Mouse (Mus musculus) urinary bladder, postnatal 25 days (tissue): ENCODE results near the gene Gm38431.

Experiments used
- DNase-seq: peaks from one replicate; pipeline ENCODE4 v3.0.0; 2022; ENCODE audit warnings: low spot score

Gene Gm38431

DNA sequence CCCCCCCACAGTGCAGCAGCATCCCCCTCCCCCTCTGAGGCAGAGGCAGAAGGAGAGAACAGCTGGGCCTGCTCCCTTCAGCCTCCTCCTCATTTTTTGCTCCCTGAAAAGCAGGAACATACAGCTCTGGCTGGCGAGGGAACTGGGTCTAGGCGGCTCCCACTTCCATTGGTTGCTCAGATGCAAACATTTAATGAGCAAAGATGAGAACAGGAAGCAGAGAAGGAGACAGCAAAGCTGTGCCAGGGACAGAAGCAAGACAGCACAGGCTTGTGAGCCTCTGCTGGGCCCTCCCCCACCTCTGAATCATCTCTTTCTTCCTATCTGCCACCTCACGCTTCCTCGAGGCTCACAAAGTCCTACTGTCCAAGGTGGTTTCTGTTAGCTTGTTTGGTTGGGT lies 50.5 kb downstream of the Gm38431 start:
- no peak for DNase-seq

DNA sequence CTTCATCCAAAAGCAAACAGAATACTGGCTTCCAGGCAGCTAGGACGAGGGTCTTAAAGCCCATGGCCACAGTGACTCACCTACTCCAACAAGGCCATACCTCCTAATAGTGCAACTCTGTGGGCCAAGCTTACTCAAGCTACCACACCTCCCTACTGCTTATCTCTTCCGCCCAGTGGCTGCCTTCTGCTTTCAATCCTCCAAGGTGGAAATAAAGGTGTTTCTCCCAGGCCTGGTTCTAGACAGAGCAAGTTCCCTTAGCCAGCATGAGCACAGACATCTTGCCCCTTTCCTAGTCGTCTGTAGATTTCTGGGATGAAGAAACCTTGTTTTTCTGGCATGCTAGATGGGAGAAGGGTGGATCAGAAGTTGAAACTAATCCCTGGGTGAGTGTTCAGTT lies 52.0 kb downstream of the Gm38431 start:
- DNase-seq = no peak

DNA sequence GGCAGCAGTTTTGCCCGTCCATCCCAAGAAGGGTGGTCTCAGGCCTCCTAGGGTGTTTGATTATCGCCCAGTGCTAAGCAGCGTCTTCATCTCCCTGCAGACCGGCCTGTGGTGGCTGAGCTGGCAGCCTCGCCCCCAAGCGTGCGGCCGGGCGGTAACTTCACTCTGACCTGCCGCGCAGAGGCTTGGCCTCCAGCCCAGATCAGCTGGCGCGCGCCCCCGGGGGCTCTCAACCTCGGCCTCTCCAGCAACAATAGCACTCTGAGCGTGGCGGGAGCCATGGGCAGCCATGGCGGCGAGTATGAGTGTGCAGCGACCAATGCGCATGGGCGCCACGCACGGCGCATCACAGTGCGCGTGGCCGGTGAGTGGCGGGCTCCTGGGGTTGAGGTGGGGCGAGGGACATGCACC lies 54.3 kb downstream of the Gm38431 start:
- DNase-seq = no peak

- no peak for DNase-seq
Observed at GRCm38 (mm10) chr9:21036666-21037065, 55.1 kb downstream of the Gm38431 start.

DNA sequence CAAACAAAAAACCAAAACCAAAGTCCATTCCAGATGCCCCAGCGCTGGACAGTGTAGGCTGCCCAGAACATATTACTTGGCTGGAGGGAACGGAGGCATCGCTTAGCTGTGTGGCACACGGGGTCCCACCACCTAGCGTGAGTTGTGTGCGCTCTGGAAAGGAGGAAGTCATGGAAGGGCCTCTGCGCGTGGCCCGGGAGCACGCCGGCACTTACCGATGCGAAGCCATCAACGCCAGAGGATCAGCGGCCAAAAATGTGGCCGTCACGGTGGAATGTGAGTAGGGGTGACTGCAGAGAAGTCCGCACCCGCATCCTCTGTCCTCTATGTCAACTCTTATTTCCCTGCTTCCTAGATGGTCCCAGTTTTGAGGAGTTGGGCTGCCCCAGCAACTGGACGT lies 55.6 kb downstream of the Gm38431 start:
- DNase-seq = no peak

DNA sequence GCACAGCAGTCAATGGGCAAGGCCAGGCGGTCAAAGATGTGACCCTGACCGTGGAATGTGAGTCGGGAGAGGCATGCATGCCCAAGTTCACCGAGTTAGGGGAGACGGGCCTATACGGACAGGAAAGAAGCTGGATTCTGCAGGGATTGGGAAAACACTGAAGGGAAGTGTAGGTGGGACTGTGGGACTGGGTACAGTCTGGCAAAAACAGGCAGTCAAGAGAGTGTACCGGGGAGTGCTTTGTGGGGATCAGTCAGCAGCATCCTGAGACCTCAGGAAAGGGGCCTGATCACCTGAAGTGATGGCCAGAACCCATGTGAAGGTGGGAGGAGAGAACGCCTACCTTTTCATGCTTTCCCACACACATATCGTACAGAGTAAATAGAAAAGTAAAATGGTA lies 56.2 kb downstream of the Gm38431 start:
- no peak for DNase-seq

GRCm38 (mm10) chr9:21034481-21035085 lies 57.2 kb downstream of the Gm38431 start:
- no peak for DNase-seq

- peak; percentile 82 for DNase-seq
Observed at GRCm38 (mm10) chr9:21033136-21033535, 58.7 kb downstream of the Gm38431 start.

DNA sequence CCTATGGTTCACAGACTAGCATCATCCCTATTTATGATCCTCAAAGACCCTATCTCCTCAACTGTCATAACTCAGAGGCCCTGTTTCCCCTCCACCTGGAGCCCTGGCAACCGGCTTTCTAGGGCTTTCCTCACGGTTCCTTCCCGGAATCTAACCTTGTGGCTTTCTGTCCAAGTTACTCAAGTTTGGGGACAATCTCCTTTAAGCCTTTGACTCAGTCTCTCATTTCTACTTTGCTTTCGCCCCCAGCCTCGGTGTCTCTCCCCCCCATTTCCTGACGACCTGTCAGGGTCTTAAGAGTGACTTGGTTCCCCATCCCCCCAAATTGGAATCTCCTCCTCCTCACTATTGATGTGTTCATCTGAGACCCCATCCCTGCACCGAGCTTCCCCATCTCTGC lies 59.3 kb downstream of the Gm38431 start:
- no peak for DNase-seq

- DNase-seq = no peak
Observed at GRCm38 (mm10) chr9:21031896-21032351, 59.9 kb downstream of the Gm38431 start, which contains the start of gene Icam5. Icam5 (plus strand) TSS chr9:21032073.

DNA sequence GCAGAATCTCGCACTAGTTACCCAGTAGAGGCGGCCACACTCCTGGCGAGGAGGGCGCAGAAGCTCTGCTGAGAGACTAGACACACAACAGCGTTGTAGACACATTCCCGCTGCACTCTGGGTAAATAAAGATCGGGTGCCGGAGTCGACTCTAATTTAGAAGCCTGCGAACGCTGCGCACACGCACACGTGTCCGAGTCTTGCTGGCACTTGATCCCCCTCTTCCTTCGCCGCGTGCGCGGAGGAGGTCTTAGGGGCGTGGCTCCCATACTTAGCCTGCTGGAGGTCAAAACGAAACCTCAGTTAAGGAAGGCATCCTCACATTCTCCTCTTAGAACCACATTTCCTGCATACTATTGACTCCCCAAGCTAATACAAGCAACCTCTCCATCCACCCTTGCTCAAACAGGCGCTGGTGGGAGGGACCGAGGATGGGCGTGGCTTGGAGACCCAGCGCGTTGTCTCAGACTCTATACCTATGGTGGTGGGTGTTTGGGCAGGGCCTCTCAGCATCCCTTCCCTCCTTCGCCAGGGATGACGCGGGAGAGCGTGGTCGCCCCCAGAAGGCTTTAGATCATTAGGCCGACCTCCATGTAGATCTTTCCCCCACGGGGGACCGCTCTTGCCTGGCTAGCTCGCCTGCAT lies 60.4 kb downstream of the Gm38431 start:
- peak; percentile 53 for DNase-seq

DNA sequence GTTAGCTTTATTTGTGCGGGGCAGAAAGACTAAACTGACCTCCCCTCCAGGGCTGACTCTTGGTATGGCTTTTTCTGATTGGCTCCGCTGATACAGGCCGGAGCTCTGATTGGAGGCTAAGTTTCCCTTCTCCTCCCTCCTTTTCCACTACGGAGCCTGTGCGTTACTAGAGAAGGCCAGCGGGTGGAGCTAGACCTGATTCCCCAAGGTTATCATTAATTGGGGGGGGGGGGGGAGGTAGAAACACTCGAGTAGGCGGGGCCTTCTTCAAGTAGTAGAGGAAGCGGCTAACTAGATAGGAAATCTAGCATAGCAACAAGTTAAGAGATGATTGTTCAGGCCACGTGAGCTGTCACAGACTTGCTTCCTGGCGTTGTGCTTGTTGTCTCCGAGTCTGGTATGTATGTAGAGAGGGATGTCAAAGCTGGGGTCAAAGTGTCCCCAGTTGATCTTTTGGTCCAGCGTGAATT lies 61.0 kb downstream of the Gm38431 start:
- peak; percentile 69 for DNase-seq

DNA sequence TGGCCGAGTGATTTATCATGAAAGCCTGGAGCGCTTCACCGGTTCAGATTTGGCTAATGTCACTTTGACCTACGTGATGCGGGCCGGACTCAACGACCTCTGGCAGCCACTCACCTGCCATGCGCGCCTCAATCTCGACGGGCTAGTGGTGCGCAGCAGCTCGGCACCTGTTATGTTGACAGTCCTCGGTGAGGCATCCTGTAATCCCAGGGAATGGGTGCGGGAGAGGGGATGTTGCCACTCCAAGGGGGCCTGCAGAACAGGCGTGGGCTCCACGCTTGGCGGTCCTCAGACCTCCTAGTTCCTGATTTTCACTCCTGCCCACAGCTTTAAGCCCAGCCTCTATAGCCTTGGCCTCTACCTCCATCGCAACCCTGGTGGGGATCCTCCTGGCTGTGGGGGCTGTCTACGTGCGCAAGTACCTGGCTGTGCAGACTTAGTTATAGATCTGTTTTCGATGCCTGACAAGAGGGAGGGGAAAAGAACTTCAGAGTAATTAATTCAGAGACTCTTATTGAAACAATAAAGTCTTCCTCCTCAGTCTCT lies 61.7 kb downstream of the Gm38431 start:
- no peak for DNase-seq

GRCm38 (mm10) chr9:21029291-21030054 lies 62.3 kb downstream of the Gm38431 start, which contains the start of gene Icam4:
Icam4 (plus strand) TSS chr9:21029373.
- peak; percentile 79 for DNase-seq

DNA sequence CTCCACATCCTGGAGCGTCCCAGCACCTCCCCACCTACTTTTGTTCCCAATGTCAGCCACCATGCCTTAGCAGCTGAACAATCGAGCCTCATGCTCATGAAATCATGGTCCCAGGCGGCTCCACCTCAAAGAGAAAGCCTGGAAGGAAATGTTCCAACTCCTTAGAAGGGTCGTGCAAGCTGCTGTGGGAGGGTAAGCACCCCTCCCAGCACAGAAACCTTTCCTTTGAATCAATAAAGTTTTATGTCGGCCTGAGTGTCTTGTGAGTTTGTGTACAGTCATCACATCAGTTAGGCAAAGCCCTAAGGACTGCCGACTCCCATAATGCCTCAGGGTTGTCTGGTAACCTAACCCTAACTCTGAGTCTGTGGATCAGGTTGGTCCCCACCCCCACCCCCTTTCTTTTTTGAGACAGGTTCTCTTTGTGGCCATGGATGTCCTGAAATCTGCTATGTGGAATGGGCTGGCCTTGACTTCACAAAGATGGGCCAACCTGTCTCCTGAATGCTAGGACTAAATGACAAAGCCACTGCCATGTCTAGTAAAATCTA lies 63.2 kb downstream of the Gm38431 start:
- DNase-seq = no peak

DNA sequence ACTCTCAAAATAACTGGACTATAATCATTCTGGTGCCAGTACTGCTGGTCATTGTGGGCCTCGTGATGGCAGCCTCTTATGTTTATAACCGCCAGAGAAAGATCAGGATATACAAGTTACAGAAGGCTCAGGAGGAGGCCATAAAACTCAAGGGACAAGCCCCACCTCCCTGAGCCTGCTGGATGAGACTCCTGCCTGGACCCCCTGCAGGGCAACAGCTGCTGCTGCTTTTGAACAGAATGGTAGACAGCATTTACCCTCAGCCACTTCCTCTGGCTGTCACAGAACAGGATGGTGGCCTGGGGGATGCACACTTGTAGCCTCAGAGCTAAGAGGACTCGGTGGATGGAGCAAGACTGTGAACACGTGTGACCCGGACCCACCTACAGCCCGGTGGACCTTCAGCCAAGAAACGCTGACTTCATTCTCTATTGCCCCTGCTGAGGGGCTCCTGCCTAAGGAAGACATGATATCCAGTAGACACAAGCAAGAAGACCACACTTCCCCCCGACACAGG lies 64.0 kb downstream of the Gm38431 start:
- DNase-seq = no peak

DNA sequence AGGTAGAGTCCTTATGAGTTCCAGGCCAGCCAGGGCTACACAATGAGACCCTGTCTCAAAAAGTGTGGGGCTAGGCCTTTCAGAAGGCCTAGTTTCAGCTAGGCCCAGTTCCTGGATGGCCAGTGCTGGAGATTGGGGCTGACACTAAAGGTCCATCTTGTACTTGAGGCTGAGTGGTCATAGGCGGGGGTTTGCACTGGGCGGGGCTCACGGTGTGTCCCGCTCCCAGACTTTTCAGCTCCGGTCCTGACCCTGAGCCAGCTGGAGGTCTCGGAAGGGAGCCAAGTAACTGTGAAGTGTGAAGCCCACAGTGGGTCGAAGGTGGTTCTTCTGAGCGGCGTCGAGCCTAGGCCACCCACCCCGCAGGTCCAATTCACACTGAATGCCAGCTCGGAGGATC lies 64.9 kb downstream of the Gm38431 start:
- DNase-seq = no peak

DNA sequence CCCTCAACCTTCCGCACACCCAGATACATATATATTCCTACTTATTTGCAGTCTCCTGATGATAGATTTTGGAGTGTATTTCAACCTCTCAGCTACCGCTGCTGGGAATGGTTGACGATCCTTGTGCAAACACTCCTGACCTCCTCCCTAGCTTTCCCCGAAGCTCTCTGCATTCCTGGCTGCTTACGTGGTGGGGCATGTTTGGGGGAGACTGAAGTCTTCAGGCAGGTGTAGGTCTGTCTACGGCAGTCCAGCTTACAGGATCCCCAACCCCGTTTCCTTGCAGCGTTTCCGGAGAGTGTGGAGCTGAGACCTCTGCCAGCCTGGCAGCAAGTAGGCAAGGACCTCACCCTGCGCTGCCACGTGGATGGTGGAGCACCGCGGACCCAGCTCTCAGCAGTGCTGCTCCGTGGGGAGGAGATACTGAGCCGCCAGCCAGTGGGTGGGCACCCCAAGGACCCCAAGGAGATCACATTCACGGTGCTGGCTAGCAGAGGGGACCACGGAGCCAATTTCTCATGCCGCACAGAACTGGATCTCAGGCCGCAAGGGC lies 66.5 kb downstream of the Gm38431 start:
- no peak for DNase-seq

DNA sequence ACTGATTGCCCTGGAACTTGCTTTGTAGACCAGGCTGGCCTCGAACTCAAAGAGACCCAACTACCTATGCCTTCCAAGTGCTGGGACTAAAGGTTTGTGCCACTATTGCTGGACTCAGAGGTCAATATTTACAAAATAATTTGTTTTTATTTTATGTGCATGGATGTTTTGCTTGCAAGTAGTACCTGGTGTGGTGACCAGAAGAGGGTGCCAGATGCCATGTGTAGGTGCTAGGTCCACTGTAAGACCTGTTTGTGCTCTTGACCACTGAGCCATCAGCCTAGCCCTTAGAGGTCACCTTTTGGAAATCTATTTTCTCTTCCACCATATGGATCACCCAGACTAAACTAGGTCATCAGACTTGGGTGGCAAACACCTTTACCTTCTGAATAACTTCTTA lies 69.1 kb downstream of the Gm38431 start:
- DNase-seq = no peak

GRCm38 (mm10) chr9:21022288-21022687 lies 69.5 kb downstream of the Gm38431 start:
- no peak for DNase-seq

- no peak for DNase-seq
Observed at GRCm38 (mm10) chr9:21021363-21021762, 70.4 kb downstream of the Gm38431 start.

DNA sequence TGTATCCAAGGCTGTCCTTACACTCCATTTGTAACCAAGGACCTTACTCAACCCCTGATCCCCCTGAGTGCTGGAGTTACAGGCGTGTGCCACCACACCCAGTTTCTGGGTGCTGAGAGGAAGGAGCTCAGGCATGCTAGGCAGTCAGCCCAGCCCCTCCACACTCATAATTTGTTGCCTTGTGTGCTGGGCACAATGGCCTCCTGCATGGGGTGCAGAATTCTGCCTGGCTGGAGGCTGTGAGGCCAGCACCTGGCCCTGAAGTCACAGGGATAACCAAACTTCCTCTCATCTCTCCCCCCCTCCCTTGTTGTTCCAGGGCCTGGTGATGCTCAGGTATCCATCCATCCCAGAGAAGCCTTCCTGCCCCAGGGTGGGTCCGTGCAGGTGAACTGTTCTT lies 73.2 kb downstream of the Gm38431 start:
- DNase-seq = no peak
